Mouse (Mus musculus) liver, adult 2 months (tissue): Measurements from ENCODE around the gene Ube4a. TPM values are rescaled to one million over a fixed set of nuclear protein-coding genes. Genes with fewer than 3 reads are reported as not detected.

Experiments used
- DNase-seq: peaks from one replicate; pipeline ENCODE4 v3.0.0-alpha.2; 2011; ENCODE audit warnings: low read depth, low spot score; ENCODE audit errors: extremely low read depth
- H3K27ac ChIP-seq: fragments of 200-500 bp; replicated peaks from 2 replicates; pipeline ENCODE4 v1.5.1; 2012; ENCODE audit warnings: low read depth, mild to moderate bottlenecking, control low read depth, inconsistent platforms, low read length; ENCODE audit not compliant: insufficient read depth
- H3K27me3 ChIP-seq: fragments of 200-500 bp; 2 replicates; pipeline ENCODE4 v1.6.1; 2012; ENCODE audit warnings: mild to moderate bottlenecking, moderate library complexity, low read length, inconsistent platforms; ENCODE audit not compliant: control insufficient read depth, insufficient read depth
- H3K36me3 ChIP-seq: fragments of 200-500 bp; 2 replicates; pipeline ENCODE4 v1.6.1; 2012; ENCODE audit warnings: low read length, inconsistent platforms; ENCODE audit not compliant: control insufficient read depth, insufficient read depth
- H3K4me1 ChIP-seq: fragments of 200-500 bp; 2 replicates; pipeline ENCODE4 v1.6.1; 2011; ENCODE audit warnings: low read length; ENCODE audit not compliant: control insufficient read depth, insufficient read depth
- H3K4me3 ChIP-seq: fragments of 200-500 bp; 2 replicates; pipeline ENCODE4 v1.5.1; 2011; ENCODE audit warnings: low read depth, mild to moderate bottlenecking, control low read depth, low read length, moderate library complexity; ENCODE audit not compliant: insufficient read depth
- H3K79me2 ChIP-seq: fragments of 200-500 bp; 2 replicates; pipeline ENCODE4 v1.6.1; 2012; ENCODE audit warnings: inconsistent platforms, mild to moderate bottlenecking, low read length, moderate library complexity; ENCODE audit not compliant: control insufficient read depth, insufficient read depth
- H3K9ac ChIP-seq: fragments of 200-500 bp; 2 replicates; pipeline ENCODE4 v1.6.1; 2012; ENCODE audit warnings: low read depth, mild to moderate bottlenecking, control low read depth, inconsistent platforms, low read length
- CTCF ChIP-seq: fragments of 200-500 bp; IDR thresholded peaks from 2 replicates; pipeline ENCODE4 v1.5.1; 2011; ENCODE audit warnings: low read depth, low read length, control low read depth
- POLR2A ChIP-seq: fragments of 200-500 bp; IDR thresholded peaks from 2 replicates; pipeline ENCODE4 v1.6.1; 2011; ENCODE audit warnings: low read length, control low read depth; ENCODE audit not compliant: insufficient read depth; ENCODE audit errors: extremely low read depth
- WGBS: fragments of 180-500 bp; shearing (Covaris S2); methylation state at CpG from one replicate; pipeline ENCODE4 v1.1.7; 2018; 5-methylcytosine and 5-hydroxymethylcytosine counted together
- polyA plus RNA-seq: library from polyadenylated mRNA; depleted of rRNA; stranded (reverse); fragments of >200 nt; gene quantifications from 2 replicates; pipeline ENCODE4 v1.2.3, GENCODE M21; 2012
- total RNA-seq: library from RNA; depleted of rRNA; stranded (reverse); fragments of >200 nt; gene quantifications from 2 replicates; pipeline ENCODE4 v1.2.3, GENCODE M21; 2014

Gene Ube4a
- total and polyA plus RNA-seq, 2 experiments: 11.6 to 33.6 TPM

GRCm38 (mm10) chr9:44966815-44967242 lies 1.4 kb upstream of the Ube4a start:
- no peaks in the 10 kb centered on the region for H3K27me3 ChIP-seq
- 26% methylated on average over 3 of the region's 3 CpGs for WGBS
- no peak overlapping the region for H3K9ac ChIP-seq
- no peak overlapping the region for H3K27ac ChIP-seq
- no peak overlapping the region for H3K4me3 ChIP-seq
- H3K79me2 ChIP-seq: peaks cover 8% of the 10 kb centered on the region; the same call in 1 of the 2 replicates
- H3K36me3 ChIP-seq: peaks cover 12% of the 10 kb centered on the region
- no peaks in the 10 kb centered on the region; the same call in 1 of the 2 replicates for H3K4me1 ChIP-seq
- DNase-seq: peak; percentile 94
- no peak for TF ChIP-seq POLR2A
- peak; percentile 69 for TF ChIP-seq CTCF

GRCm38 (mm10) chr9:44965833-44966466 lies 550 bp upstream of the Ube4a start:
- no peaks in the 10 kb centered on the region for H3K27me3 ChIP-seq
- no peak for TF ChIP-seq CTCF
- 0 out of 2 replicates have a peak, but pooled peaks have one; percentile 17 for TF ChIP-seq POLR2A
- peak overlapping the region; percentile 89 for H3K27ac ChIP-seq
- peaks cover 14% of the 10 kb centered on the region for H3K79me2 ChIP-seq
- WGBS: 11% methylated on average over 10 of the region's 10 CpGs
- H3K4me3 ChIP-seq: peak overlapping the region; percentile 67
- H3K36me3 ChIP-seq: peaks cover 21% of the 10 kb centered on the region
- peak overlapping the region; percentile 74 for H3K9ac ChIP-seq
- H3K4me1 ChIP-seq: no peaks in the 10 kb centered on the region; the same call in 1 of the 2 replicates
- no peak for DNase-seq

- H3K27ac ChIP-seq: no peak overlapping the region
- peaks cover 83% of the 10 kb centered on the region for H3K36me3 ChIP-seq
- no peaks in the 10 kb centered on the region for H3K27me3 ChIP-seq
- H3K9ac ChIP-seq: no peak overlapping the region
- WGBS: 97% methylated on average over 3 of the region's 3 CpGs
- H3K4me1 ChIP-seq: no peaks in the 10 kb centered on the region
- H3K79me2 ChIP-seq: no peaks in the 10 kb centered on the region
- DNase-seq: no peak
- no peak for TF ChIP-seq POLR2A
- TF ChIP-seq CTCF: no peak
- H3K4me3 ChIP-seq: no peak overlapping the region
Observed at GRCm38 (mm10) chr9:44954432-44954831, 11.0 kb downstream of the Ube4a start.

- no peaks in the 10 kb centered on the region for H3K27me3 ChIP-seq
- no peak for TF ChIP-seq CTCF
- peaks cover 3% of the 10 kb centered on the region; the same call in 1 of the 2 replicates for H3K4me1 ChIP-seq
- H3K4me3 ChIP-seq: no peak overlapping the region
- H3K36me3 ChIP-seq: peaks cover 88% of the 10 kb centered on the region
- 87% methylated on average over 5 of the region's 5 CpGs for WGBS
- H3K27ac ChIP-seq: no peak overlapping the region
- no peaks in the 10 kb centered on the region for H3K79me2 ChIP-seq
- no peak overlapping the region for H3K9ac ChIP-seq
- no peak for DNase-seq
Observed at GRCm38 (mm10) chr9:44947836-44948235, 17.6 kb downstream of the Ube4a start.

GRCm38 (mm10) chr9:44946185-44946695 lies 19.2 kb downstream of the Ube4a start:
- Histone ChIP-seq H3K27me3 (no peaks in the 10 kb centered on the region), H3K9ac (no peak overlapping the region), H3K79me2 (no peaks in the 10 kb centered on the region), H3K4me1 (peaks cover 3% of the 10 kb centered on the region; the same call in 1 of the 2 replicates), H3K4me3 (no peak overlapping the region), H3K27ac (no peak overlapping the region), H3K36me3 (peaks cover 90% of the 10 kb centered on the region)
- TF ChIP-seq POLR2A (no peak), CTCF (no peak)
- peak; percentile 74 for DNase-seq
- 52% methylated on average over 7 of the region's 7 CpGs for WGBS

GRCm38 (mm10) chr9:44942421-44942820 lies 23.0 kb downstream of the Ube4a start:
- no peak overlapping the region for H3K27ac ChIP-seq
- TF ChIP-seq CTCF (no peak), POLR2A (no peak)
- DNase-seq: peak; percentile 28
- peaks cover 3% of the 10 kb centered on the region; the same call in 1 of the 2 replicates for H3K4me1 ChIP-seq
- 95% methylated on average over 4 of the region's 4 CpGs for WGBS
- H3K9ac ChIP-seq: no peak overlapping the region
- no peaks in the 10 kb centered on the region for H3K79me2 ChIP-seq
- H3K4me3 ChIP-seq: no peak overlapping the region
- peaks cover 89% of the 10 kb centered on the region for H3K36me3 ChIP-seq
- H3K27me3 ChIP-seq: no peaks in the 10 kb centered on the region
